Mouse (Mus musculus) embryo, embryonic 11.5 days (tissue): ENCODE results near the gene Clca3a1.

ENCODE experiments used
- DNase-seq: peaks from one replicate; pipeline ENCODE4 v3.0.0-alpha.2; 2012; ENCODE audit warnings: low read depth, low spot score

The Clca3a1 gene

DNA sequence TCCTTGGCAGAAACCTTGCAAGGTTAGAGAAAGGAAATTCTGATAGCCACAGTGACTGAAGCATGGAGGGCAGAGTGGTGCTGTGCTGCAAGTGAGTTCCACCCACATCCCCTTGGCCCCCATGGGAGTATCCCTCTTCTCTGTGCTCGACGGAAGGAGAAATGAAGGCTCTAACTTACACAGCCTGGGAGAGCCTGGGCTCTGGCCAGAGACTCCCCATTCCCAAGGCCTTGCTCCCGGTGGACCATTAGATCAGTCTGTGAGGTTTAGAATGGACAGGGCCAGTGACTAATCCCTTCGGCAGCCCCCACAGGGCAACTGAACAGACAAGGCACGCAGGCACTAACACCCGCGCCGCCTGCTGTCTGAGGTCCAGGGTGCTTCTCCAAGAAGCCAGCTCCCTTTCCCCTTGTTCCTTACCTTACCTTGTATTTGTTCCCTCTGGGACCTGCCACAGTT, 81.0 kb downstream of the Clca3a1 start:
- no peak for DNase-seq
